Mouse (Mus musculus) ES-Bruce4 (cell line): Measurements from ENCODE around the gene Kmt2a. TPM values are rescaled to one million over a fixed set of nuclear protein-coding genes. Genes with fewer than 3 reads are reported as not detected.

Experiments
- H3K27ac ChIP-seq: 2 replicates; pipeline ENCODE4 v1.5.1; 2012; ENCODE audit warnings: low read length, inconsistent platforms; ENCODE audit not compliant: insufficient read depth
- H3K27me3 ChIP-seq: 2 replicates; pipeline ENCODE4 v1.6.1; 2012; ENCODE audit warnings: mild to moderate bottlenecking, low read length, inconsistent platforms; ENCODE audit not compliant: control insufficient read depth, poor library complexity, insufficient read depth, severe bottlenecking
- H3K36me3 ChIP-seq: 2 replicates; pipeline ENCODE4 v1.6.1; 2012; ENCODE audit warnings: inconsistent platforms, mild to moderate bottlenecking, low read length, moderate library complexity; ENCODE audit not compliant: control insufficient read depth, poor library complexity, insufficient read depth, severe bottlenecking
- H3K4me1 ChIP-seq: one replicate; pipeline ENCODE4 v1.8.1; 2011; ENCODE audit warnings: low read length; ENCODE audit not compliant: control insufficient read depth, insufficient read depth
- H3K4me3 ChIP-seq: 2 replicates; pipeline ENCODE4 v1.5.1; 2011; ENCODE audit warnings: low read depth, mild to moderate bottlenecking, low read length
- H3K9ac ChIP-seq: 2 replicates; pipeline ENCODE4 v1.6.1; 2012; ENCODE audit warnings: low read depth, mild to moderate bottlenecking, inconsistent platforms; ENCODE audit not compliant: poor library complexity, severe bottlenecking
- H3K9me3 ChIP-seq: replicated peaks from 2 replicates; pipeline ENCODE4 v1.6.1; 2012; ENCODE audit warnings: mild to moderate bottlenecking, low read length, inconsistent platforms; ENCODE audit not compliant: control insufficient read depth, poor library complexity, insufficient read depth, severe bottlenecking
- CTCF ChIP-seq: IDR thresholded peaks from one replicate; pipeline ENCODE4 v1.8.1; 2011; ENCODE audit warnings: low read depth, low read length
- EP300 ChIP-seq: IDR thresholded peaks from 2 replicates; pipeline ENCODE4 v1.6.1; 2011; ENCODE audit warnings: low read depth, low read length; ENCODE audit not compliant: insufficient read depth
- POLR2A ChIP-seq: IDR thresholded peaks from one replicate; pipeline ENCODE4 v1.8.1; 2011; ENCODE audit warnings: low read length; ENCODE audit not compliant: insufficient read depth
- polyA plus RNA-seq: library from polyadenylated mRNA; stranded (reverse); fragments of >200 nt; gene quantifications from 2 replicates; pipeline ENCODE4 v1.2.4, GENCODE M21; 2011; ENCODE audit warnings: low read depth; ENCODE audit not compliant: missing spikeins, insufficient read depth, insufficient read length

Kmt2a gene
- polyA plus RNA-seq, 1 experiment = 71.4 TPM

GRCm38 (mm10) chr9:44914706-44915105, 33.6 kb upstream of the Kmt2a start:
- no peaks in the 10 kb centered on the region for H3K4me1 ChIP-seq
- H3K27ac ChIP-seq = no peak overlapping the region
- H3K9me3 ChIP-seq = no peaks in the 10 kb centered on the region
- TF ChIP-seq CTCF = no peak
- TF ChIP-seq EP300 = no peak
- TF ChIP-seq POLR2A = no peak
- no peak overlapping the region for H3K4me3 ChIP-seq
- H3K9ac ChIP-seq = no peak overlapping the region
- H3K27me3 ChIP-seq = no peaks in the 10 kb centered on the region
- H3K36me3 ChIP-seq = peaks cover 32% of the 10 kb centered on the region

GRCm38 (mm10) chr9:44911365-44911764, 30.3 kb upstream of the Kmt2a start:
- H3K36me3 ChIP-seq = peaks cover 32% of the 10 kb centered on the region
- H3K9me3 ChIP-seq = no peaks in the 10 kb centered on the region
- TF ChIP-seq EP300 (no peak), POLR2A (no peak), CTCF (no peak)
- H3K27me3 ChIP-seq = no peaks in the 10 kb centered on the region
- H3K4me1 ChIP-seq = no peaks in the 10 kb centered on the region
- no peak overlapping the region for H3K27ac ChIP-seq
- H3K9ac ChIP-seq = no peak overlapping the region
- no peak overlapping the region for H3K4me3 ChIP-seq

- Histone ChIP-seq H3K27me3 (no peaks in the 10 kb centered on the region), H3K9ac (no peak overlapping the region), H3K9me3 (no peaks in the 10 kb centered on the region), H3K4me1 (no peaks in the 10 kb centered on the region), H3K36me3 (no peaks in the 10 kb centered on the region; the same call in 1 of the 2 replicates), H3K27ac (no peak overlapping the region), H3K4me3 (no peak overlapping the region)
- TF ChIP-seq POLR2A (no peak), CTCF (no peak)
These were observed 24.5 kb upstream of the Kmt2a start for GRCm38 (mm10) chr9:44905620-44906019.

GRCm38 (mm10) chr9:44904964-44905363, 23.9 kb upstream of the Kmt2a start:
- TF ChIP-seq POLR2A (no peak), CTCF (no peak), EP300 (no peak)
- H3K4me3 ChIP-seq = no peak overlapping the region
- no peaks in the 10 kb centered on the region for H3K9me3 ChIP-seq
- H3K36me3 ChIP-seq = no peaks in the 10 kb centered on the region
- no peak overlapping the region for H3K27ac ChIP-seq
- H3K9ac ChIP-seq = no peak overlapping the region
- H3K27me3 ChIP-seq = no peaks in the 10 kb centered on the region
- no peaks in the 10 kb centered on the region for H3K4me1 ChIP-seq

GRCm38 (mm10) chr9:44903856-44904255, 22.8 kb upstream of the Kmt2a start:
- Histone ChIP-seq H3K27me3 (no peaks in the 10 kb centered on the region), H3K4me1 (no peaks in the 10 kb centered on the region), H3K27ac (no peak overlapping the region), H3K36me3 (no peaks in the 10 kb centered on the region), H3K9me3 (no peaks in the 10 kb centered on the region), H3K4me3 (no peak overlapping the region), H3K9ac (no peak overlapping the region)
- no peak for TF ChIP-seq POLR2A
- TF ChIP-seq CTCF = no peak
- no peak for TF ChIP-seq EP300

GRCm38 (mm10) chr9:44900402-44900801, 19.3 kb upstream of the Kmt2a start:
- no peak overlapping the region for H3K4me3 ChIP-seq
- H3K27me3 ChIP-seq = no peaks in the 10 kb centered on the region
- no peak for TF ChIP-seq EP300
- TF ChIP-seq CTCF = no peak
- TF ChIP-seq POLR2A = no peak
- H3K9ac ChIP-seq = no peak overlapping the region
- no peak overlapping the region for H3K27ac ChIP-seq
- no peaks in the 10 kb centered on the region for H3K9me3 ChIP-seq
- no peaks in the 10 kb centered on the region for H3K4me1 ChIP-seq
- H3K36me3 ChIP-seq = no peaks in the 10 kb centered on the region
